Mouse (Mus musculus) liver, embryonic 14.5 days (tissue): Measurements from ENCODE around the gene Fam19a3.

Experiments
- CTCF ChIP-seq: IDR thresholded peaks from 2 replicates; pipeline ENCODE4 v1.5.1; 2016; ENCODE audit warnings: antibody characterized with exemption, low read depth, control low read depth
- EP300 ChIP-seq: IDR thresholded peaks from 2 replicates; pipeline ENCODE4 v1.6.1; 2016; ENCODE audit warnings: antibody characterized with exemption, low read depth

DNA sequence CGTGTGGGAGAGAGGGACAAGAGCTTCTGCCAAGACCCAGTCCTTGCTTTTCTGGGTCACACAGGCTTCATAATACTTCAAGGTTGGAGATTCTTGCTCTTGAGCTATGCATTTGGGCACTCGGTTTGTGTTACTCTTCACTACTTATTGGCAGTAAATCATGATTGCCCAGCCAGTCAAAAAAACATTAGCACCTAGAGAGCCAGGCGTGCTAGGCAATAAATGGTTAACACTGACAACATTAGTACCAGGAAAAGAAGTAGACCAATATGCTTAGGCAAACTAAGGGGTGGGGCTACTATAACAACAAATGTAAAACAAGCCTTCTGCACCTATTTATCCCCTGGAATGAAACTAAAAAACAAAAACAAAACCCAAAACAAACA lies 37.1 kb upstream of the Fam19a3 start:
- TF ChIP-seq EP300 (no peak), CTCF (no peak)
